Mouse (Mus musculus): ENCODE data around the gene Lrrc58. TPM values are rescaled to one million over a fixed set of nuclear protein-coding genes. Genes with fewer than 3 reads are reported as not detected.

The Lrrc58 gene
- 51.1 and 56.8 TPM in 2 replicates for polyA plus RNA-seq (2015; fragmentation: Nextera tagmentation; extraction: Ambion mirVana)

- Histone ChIP-seq H3K4me1 (replicated peaks; ENCODE audit: control insufficient read depth, insufficient read depth, low read length) (peaks cover 22% of the 10 kb centered on the region), H3K27ac (ENCODE audit: low read length) (peak within 1 kb of the TSS; percentile 98), H3K36me3 (ENCODE audit: control insufficient read depth, insufficient read depth, low read length) (no peaks in the 10 kb centered on the region), H3K27me3 (ENCODE audit: control insufficient read depth, insufficient read depth, low read depth, low read length) (no peaks in the 10 kb centered on the region), H3K9me3 (ENCODE audit: control insufficient read depth, low read length) (no peaks in the 10 kb centered on the region), H3K4me3 (ENCODE audit: low read length) (peak within 1 kb of the TSS; percentile 99), H3K9ac (ENCODE audit: low read length) (peak within 1 kb of the TSS; percentile 99), H3K4me2 (ENCODE audit: low read depth, low read length) (peak within 1 kb of the TSS; percentile 77)
- WGBS, result under 1% methylated on average over 61 of the region's 86 CpGs
- peak; percentile 96 for ATAC-seq (ENCODE audit: low read depth)
Measured at GRCm38 (mm10) chr16:37867791-37868505, at the start of gene Lrrc58. TSS of gene Lrrc58 (plus strand) at chr16:37868389.

GRCm38 (mm10) chr16:37823949-37824348, 44.2 kb upstream of the Lrrc58 start:
- Histone ChIP-seq H3K9me3 (ENCODE audit: control insufficient read depth, low read length) (no peaks in the 10 kb centered on the region), H3K4me1 (replicated peaks; ENCODE audit: control insufficient read depth, insufficient read depth, low read length) (no peaks in the 10 kb centered on the region), H3K27ac (ENCODE audit: low read length) (no peak overlapping the region), H3K36me3 (ENCODE audit: control insufficient read depth, insufficient read depth, low read length) (peaks cover 83% of the 10 kb centered on the region), H3K9ac (ENCODE audit: low read length) (no peak overlapping the region), H3K27me3 (ENCODE audit: control insufficient read depth, insufficient read depth, low read depth, low read length) (no peaks in the 10 kb centered on the region), H3K4me2 (ENCODE audit: low read depth, low read length) (no peak overlapping the region), H3K4me3 (ENCODE audit: low read length) (no peak overlapping the region)
- 71% methylated on average over 5 of the region's 5 CpGs for WGBS
- no peak for ATAC-seq (ENCODE audit: low read depth)

- Histone ChIP-seq H3K4me2 (ENCODE audit: low read depth, low read length) (no peak overlapping the region), H3K4me1 (replicated peaks; ENCODE audit: control insufficient read depth, insufficient read depth, low read length) (no peaks in the 10 kb centered on the region), H3K27me3 (ENCODE audit: control insufficient read depth, insufficient read depth, low read depth, low read length) (no peaks in the 10 kb centered on the region), H3K9me3 (ENCODE audit: control insufficient read depth, low read length) (no peaks in the 10 kb centered on the region), H3K27ac (ENCODE audit: low read length) (no peak overlapping the region), H3K36me3 (ENCODE audit: control insufficient read depth, insufficient read depth, low read length) (peaks cover 90% of the 10 kb centered on the region), H3K4me3 (ENCODE audit: low read length) (no peak overlapping the region), H3K9ac (ENCODE audit: low read length) (no peak overlapping the region)
- 86% methylated on average over 12 of the region's 12 CpGs for WGBS
- ATAC-seq (ENCODE audit: low read depth), result no peak
Measured at GRCm38 (mm10) chr16:37824778-37825505, 43.2 kb upstream of the Lrrc58 start.

- no peak overlapping the region for H3K4me3 ChIP-seq (ENCODE audit: low read length)
- H3K4me1 ChIP-seq (replicated peaks; ENCODE audit: control insufficient read depth, insufficient read depth, low read length), result no peaks in the 10 kb centered on the region
- H3K9ac ChIP-seq (ENCODE audit: low read length), result no peak overlapping the region
- 86% methylated on average over 3 of the region's 3 CpGs for WGBS
- H3K4me2 ChIP-seq (ENCODE audit: low read depth, low read length), result no peak overlapping the region
- no peak overlapping the region for H3K27ac ChIP-seq (ENCODE audit: low read length)
- H3K36me3 ChIP-seq (ENCODE audit: control insufficient read depth, insufficient read depth, low read length), result peaks cover 89% of the 10 kb centered on the region
- no peak for ATAC-seq (ENCODE audit: low read depth)
- no peaks in the 10 kb centered on the region for H3K27me3 ChIP-seq (ENCODE audit: control insufficient read depth, insufficient read depth, low read depth, low read length)
- no peaks in the 10 kb centered on the region for H3K9me3 ChIP-seq (ENCODE audit: control insufficient read depth, low read length)
Measured at GRCm38 (mm10) chr16:37826286-37826685, 41.9 kb upstream of the Lrrc58 start.

- Histone ChIP-seq H3K4me1 (replicated peaks; ENCODE audit: control insufficient read depth, insufficient read depth, low read length) (no peaks in the 10 kb centered on the region), H3K9ac (ENCODE audit: low read length) (no peak overlapping the region), H3K4me3 (ENCODE audit: low read length) (no peak overlapping the region), H3K9me3 (ENCODE audit: control insufficient read depth, low read length) (no peaks in the 10 kb centered on the region), H3K27ac (ENCODE audit: low read length) (no peak overlapping the region), H3K4me2 (ENCODE audit: low read depth, low read length) (no peak overlapping the region), H3K36me3 (ENCODE audit: control insufficient read depth, insufficient read depth, low read length) (peaks cover 79% of the 10 kb centered on the region), H3K27me3 (ENCODE audit: control insufficient read depth, insufficient read depth, low read depth, low read length) (no peaks in the 10 kb centered on the region)
- ATAC-seq (ENCODE audit: low read depth), result no peak
- WGBS, result 78% methylated on average over 7 of the region's 7 CpGs
Measured at GRCm38 (mm10) chr16:37831041-37831440, 37.1 kb upstream of the Lrrc58 start.

- Histone ChIP-seq H3K4me3 (ENCODE audit: low read length) (no peak overlapping the region), H3K27me3 (ENCODE audit: control insufficient read depth, insufficient read depth, low read depth, low read length) (no peaks in the 10 kb centered on the region), H3K9me3 (ENCODE audit: control insufficient read depth, low read length) (no peaks in the 10 kb centered on the region), H3K4me1 (replicated peaks; ENCODE audit: control insufficient read depth, insufficient read depth, low read length) (no peaks in the 10 kb centered on the region), H3K9ac (ENCODE audit: low read length) (no peak overlapping the region), H3K27ac (ENCODE audit: low read length) (no peak overlapping the region), H3K4me2 (ENCODE audit: low read depth, low read length) (no peak overlapping the region), H3K36me3 (ENCODE audit: control insufficient read depth, insufficient read depth, low read length) (peaks cover 30% of the 10 kb centered on the region)
- ATAC-seq (ENCODE audit: low read depth), result no peak
- WGBS, result 52% methylated on average over 3 of the region's 3 CpGs
Measured at GRCm38 (mm10) chr16:37837571-37837970, 30.6 kb upstream of the Lrrc58 start.

- H3K4me3 ChIP-seq (ENCODE audit: low read length), result no peak overlapping the region
- H3K9me3 ChIP-seq (ENCODE audit: control insufficient read depth, low read length), result no peaks in the 10 kb centered on the region
- H3K4me2 ChIP-seq (ENCODE audit: low read depth, low read length), result no peak overlapping the region
- ATAC-seq (ENCODE audit: low read depth), result no peak
- H3K36me3 ChIP-seq (ENCODE audit: control insufficient read depth, insufficient read depth, low read length), result no peaks in the 10 kb centered on the region
- H3K4me1 ChIP-seq (replicated peaks; ENCODE audit: control insufficient read depth, insufficient read depth, low read length), result peaks cover 7% of the 10 kb centered on the region; the same call in 1 of the 2 replicates
- no peak overlapping the region for H3K9ac ChIP-seq (ENCODE audit: low read length)
- no peak overlapping the region for H3K27ac ChIP-seq (ENCODE audit: low read length)
- 49% methylated on average over 2 of the region's 2 CpGs for WGBS
- no peaks in the 10 kb centered on the region for H3K27me3 ChIP-seq (ENCODE audit: control insufficient read depth, insufficient read depth, low read depth, low read length)
Measured at GRCm38 (mm10) chr16:37842439-37842838, 25.8 kb upstream of the Lrrc58 start.

GRCm38 (mm10) chr16:37843740-37844139, 24.4 kb upstream of the Lrrc58 start:
- Histone ChIP-seq H3K9me3 (ENCODE audit: control insufficient read depth, low read length) (no peaks in the 10 kb centered on the region), H3K27ac (ENCODE audit: low read length) (no peak overlapping the region), H3K27me3 (ENCODE audit: control insufficient read depth, insufficient read depth, low read depth, low read length) (no peaks in the 10 kb centered on the region), H3K4me3 (ENCODE audit: low read length) (no peak overlapping the region), H3K36me3 (ENCODE audit: control insufficient read depth, insufficient read depth, low read length) (no peaks in the 10 kb centered on the region), H3K4me1 (replicated peaks; ENCODE audit: control insufficient read depth, insufficient read depth, low read length) (peaks cover 7% of the 10 kb centered on the region; the same call in 1 of the 2 replicates), H3K9ac (ENCODE audit: low read length) (no peak overlapping the region), H3K4me2 (ENCODE audit: low read depth, low read length) (no peak overlapping the region)
- ATAC-seq (ENCODE audit: low read depth), result no peak
- 67% methylated on average over 12 of the region's 12 CpGs for WGBS

GRCm38 (mm10) chr16:37845202-37845925, 22.8 kb upstream of the Lrrc58 start:
- Histone ChIP-seq H3K9me3 (ENCODE audit: control insufficient read depth, low read length) (no peaks in the 10 kb centered on the region), H3K4me1 (replicated peaks; ENCODE audit: control insufficient read depth, insufficient read depth, low read length) (peaks cover 9% of the 10 kb centered on the region; the same call in 1 of the 2 replicates), H3K36me3 (ENCODE audit: control insufficient read depth, insufficient read depth, low read length) (no peaks in the 10 kb centered on the region), H3K4me3 (ENCODE audit: low read length) (no peak overlapping the region), H3K27ac (ENCODE audit: low read length) (no peak overlapping the region), H3K4me2 (ENCODE audit: low read depth, low read length) (no peak overlapping the region), H3K9ac (ENCODE audit: low read length) (no peak overlapping the region), H3K27me3 (ENCODE audit: control insufficient read depth, insufficient read depth, low read depth, low read length) (no peaks in the 10 kb centered on the region)
- ATAC-seq (ENCODE audit: low read depth), result no peak
- WGBS, result 38% methylated on average over 7 of the region's 7 CpGs

Data from lung, embryonic 16.5 days (tissue).